Mouse (Mus musculus): ENCODE measurements around the gene Sds.
"Not testable (repeated sequence)": the region's sequence is repeated elsewhere in the genome, so short reads cannot be mapped to it uniquely, and the experiment has no call there.

The Sds gene

DNA sequence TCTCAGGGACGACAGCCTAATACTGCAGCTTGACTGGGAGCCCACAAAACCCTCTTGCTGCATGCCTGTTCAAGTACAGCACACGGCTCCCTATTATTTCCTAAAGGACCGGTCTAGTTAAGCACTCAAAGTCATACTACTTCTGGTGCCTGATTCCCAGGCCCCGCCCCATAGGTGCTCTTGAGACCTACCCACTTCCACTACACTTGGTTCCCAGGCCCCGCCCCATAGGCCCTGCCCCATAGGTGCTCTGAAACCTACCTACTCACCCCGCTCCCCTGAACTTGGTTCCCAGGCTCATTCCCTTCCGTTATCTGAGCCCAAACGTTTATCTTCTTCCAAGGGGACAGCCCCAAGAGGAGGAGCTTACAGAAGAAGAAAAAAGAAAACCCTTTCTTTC, 11.5 kb downstream of the Sds start:
- DNase-seq (ENCODE audit: low spot score in 2 of 2) = no peak

- DNase-seq (ENCODE audit: low spot score in 2 of 2) = no peak
These were observed 14.4 kb downstream of the Sds start for GRCm38 (mm10) chr5:120490679-120491192.

DNA sequence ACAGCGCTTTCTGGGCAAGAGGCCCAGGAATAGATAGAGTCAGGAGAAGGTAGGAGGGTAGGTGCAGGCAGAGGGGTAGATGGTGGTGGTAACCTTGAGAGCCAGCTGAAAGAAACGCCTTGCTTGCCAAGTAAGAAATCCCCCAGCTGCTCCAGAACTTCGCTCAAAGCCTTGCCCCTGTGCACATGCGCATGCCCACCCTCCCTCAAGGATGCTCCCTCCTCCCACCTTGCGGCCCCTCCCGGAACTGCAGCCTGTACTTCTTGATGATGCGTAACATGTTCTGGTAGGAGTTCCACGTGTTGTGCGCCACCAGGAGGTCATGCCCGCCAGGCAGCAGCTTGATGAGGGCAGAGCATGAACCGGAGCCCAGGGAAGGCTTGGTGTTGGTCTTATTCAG, 16.1 kb downstream of the Sds start:
- DNase-seq (ENCODE audit: low spot score in 2 of 2) = no peak

GRCm38 (mm10) chr5:120493440-120493839, 17.1 kb downstream of the Sds start:
- no peak for DNase-seq (ENCODE audit: low spot score in 2 of 2)

DNA sequence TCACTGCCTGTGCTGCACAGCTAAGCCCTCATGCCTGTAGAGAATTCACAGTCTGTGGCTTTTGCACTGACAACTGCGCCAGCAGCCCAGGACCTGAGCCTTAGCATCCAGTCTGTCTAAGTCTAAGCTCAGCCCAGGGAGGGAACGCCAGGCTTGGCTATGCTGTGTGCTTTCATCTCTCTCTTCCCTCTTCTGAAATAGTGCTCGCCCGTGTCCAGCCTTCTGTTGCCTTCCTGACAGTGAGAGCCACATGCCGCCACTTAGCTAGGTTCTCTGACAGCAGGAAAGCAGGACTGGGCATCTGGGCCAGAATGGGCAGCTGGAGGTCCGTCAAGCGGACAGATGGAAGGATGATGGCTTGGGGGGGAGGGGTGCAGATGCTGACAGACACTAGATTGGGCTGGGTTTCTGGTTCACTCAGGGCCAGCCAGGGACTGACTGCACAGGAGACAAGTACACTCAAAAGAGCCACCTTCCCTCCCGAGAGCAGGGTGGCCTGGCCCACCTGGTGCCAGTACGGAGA, 17.6 kb downstream of the Sds start:
- no peak for DNase-seq (ENCODE audit: low spot score in 2 of 2)

GRCm38 (mm10) chr5:120495064-120495702, 18.9 kb downstream of the Sds start:
- no peak for DNase-seq (ENCODE audit: low spot score in 2 of 2)

- peak; percentile 41 to 43 for DNase-seq (ENCODE audit: low spot score in 2 of 2)
These were observed 19.4 kb downstream of the Sds start for GRCm38 (mm10) chr5:120495703-120496226.

GRCm38 (mm10) chr5:120497071-120497470, 20.7 kb downstream of the Sds start:
- DNase-seq (ENCODE audit: low spot score in 2 of 2) = no peak

GRCm38 (mm10) chr5:120499202-120499601, 22.9 kb downstream of the Sds start:
- no peak for DNase-seq (ENCODE audit: low spot score in 2 of 2)

GRCm38 (mm10) chr5:120500609-120501008, 24.3 kb downstream of the Sds start:
- DNase-seq (ENCODE audit: low spot score in 2 of 2) = not testable (repeated sequence)

DNA sequence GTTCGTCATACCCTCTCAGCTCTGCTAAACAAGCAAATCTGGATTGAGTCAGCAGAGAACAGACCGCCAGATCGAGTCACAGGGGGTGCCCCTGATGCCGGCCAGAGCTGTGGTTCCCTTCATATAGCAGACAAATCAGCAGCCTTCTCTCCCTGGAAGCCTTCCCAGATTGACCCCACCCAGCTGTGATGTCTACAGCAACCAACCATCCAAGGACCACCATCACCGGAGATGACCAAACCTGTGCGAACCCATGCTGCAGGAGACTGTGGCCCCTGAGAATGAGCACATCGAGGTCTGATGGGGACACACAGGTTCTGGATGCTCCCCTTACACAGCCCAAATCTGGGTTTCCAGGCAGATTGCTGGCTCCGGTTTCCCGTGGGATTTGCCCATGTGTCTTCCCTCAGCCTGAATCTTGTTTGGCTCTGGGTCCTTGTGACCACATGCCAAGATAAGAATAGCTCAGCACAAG, 25.9 kb downstream of the Sds start:
- no peak for DNase-seq (ENCODE audit: low spot score in 2 of 2)

DNA sequence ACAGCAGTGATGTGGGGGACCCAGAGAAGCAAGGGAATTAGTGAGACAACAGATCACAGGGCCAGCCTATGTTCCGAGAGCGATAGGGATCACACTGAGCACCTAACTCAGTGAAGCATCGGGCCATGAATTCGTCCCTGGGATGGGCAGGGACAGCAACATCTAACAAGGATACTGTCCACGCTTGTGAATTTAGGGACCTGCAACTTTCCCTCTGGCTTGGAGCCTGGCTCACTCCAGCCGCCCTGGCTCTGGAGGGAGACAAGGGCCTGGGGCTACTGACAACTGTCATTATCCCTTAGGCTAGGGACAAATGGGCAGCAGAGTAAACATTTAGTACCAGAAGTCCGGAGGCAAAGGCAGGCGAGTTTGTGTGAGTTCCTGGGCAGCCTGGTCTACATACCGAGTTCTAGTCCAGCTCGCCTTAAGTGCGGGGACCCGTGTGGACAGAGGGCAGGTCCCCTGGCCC, 26.4 kb downstream of the Sds start:
- DNase-seq (ENCODE audit: low spot score in 2 of 2) = no peak

GRCm38 (mm10) chr5:120503144-120503795, 26.9 kb downstream of the Sds start, which contains the start of gene Plbd2:
TSS of gene Plbd2 (minus strand) at chr5:120503625.
- peak; percentile 69 to 79 for DNase-seq (ENCODE audit: low spot score in 2 of 2)

GRCm38 (mm10) chr5:120505368-120505767, 29.0 kb downstream of the Sds start:
- DNase-seq (ENCODE audit: low spot score in 2 of 2) = peak; percentile 45 to 61

DNA sequence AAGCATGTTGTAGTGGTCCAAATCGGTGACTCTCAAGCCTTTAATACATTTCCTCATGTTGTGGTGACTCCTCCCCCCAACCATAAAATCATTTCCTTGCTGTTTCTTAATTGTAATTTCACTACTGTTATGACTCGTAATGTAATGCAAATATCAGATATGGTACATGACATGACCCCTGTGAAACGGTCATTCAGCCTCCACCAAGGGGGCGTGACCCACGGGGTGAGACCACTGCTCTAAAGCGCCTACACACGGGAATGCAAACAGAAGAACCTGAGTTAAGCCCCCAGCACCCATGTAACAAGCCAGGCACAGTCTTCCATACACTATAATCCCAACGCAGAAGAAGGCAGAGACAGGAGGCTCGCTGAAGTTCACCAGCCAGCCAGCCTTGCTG, 29.5 kb downstream of the Sds start:
- no peak for DNase-seq (ENCODE audit: low spot score in 2 of 2)

DNA sequence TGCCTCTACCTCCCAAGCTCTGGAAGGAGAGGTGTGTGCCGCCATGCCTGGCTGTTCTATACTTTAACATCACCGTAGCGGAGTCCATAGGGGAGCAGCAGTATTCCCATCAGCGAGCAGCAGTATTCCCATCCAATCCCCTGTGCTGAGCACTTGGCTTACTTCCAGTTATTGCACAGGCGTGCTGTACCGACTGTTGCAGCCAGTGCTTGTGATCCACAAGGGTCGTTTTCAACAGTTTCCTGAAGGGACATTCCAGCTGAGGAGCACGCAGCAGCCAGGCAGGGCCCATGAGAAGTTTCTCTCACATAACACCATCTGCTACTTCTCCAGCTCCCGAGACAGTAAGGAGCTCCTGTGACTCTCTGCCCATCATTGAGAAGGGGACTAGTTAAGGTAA, 30.2 kb downstream of the Sds start:
- no peak for DNase-seq (ENCODE audit: low spot score in 2 of 2)

- DNase-seq (ENCODE audit: low spot score in 2 of 2) = no peak
These were observed 31.0 kb downstream of the Sds start for GRCm38 (mm10) chr5:120507311-120507710.

DNA sequence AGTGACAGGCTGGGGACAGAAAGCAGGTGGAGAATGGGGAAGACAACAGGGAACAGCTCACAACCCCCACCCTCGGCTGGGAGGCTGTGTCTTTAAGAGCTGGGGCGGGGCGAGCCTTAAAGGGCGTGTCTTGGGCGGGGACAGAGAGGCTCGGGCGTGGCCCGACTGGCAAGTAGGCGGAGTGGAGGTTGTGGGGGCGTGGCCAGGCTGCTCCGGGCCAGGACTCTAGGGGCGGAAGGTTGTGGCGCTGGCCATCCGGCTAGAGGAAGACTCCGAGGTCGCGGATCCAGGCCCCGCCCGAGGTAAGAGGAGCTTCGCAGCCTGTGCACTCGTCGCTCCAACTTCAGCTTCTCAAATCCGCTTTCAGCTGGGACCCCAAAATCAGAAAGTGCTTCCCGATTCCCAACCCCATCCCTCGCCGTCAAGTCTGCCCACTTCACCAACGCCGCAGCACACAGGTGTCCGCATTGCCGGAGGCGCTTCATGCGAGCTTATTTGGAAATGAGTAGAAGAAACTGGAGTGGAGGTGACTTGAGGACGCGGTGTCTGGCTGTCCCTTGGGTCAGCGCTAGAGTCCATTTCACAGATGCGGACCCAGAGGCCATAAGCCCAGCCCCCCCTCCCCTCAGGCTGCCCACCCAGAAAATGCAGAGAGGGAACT, 34.8 kb downstream of the Sds start, which contains the start of gene Slc8b1:
Gene Slc8b1 (plus strand): TSS at position 187 of the 661 bp plus-strand sequence.
- DNase-seq (ENCODE audit: low spot score in 2 of 2) = peak; percentile 94 to 95

DNA sequence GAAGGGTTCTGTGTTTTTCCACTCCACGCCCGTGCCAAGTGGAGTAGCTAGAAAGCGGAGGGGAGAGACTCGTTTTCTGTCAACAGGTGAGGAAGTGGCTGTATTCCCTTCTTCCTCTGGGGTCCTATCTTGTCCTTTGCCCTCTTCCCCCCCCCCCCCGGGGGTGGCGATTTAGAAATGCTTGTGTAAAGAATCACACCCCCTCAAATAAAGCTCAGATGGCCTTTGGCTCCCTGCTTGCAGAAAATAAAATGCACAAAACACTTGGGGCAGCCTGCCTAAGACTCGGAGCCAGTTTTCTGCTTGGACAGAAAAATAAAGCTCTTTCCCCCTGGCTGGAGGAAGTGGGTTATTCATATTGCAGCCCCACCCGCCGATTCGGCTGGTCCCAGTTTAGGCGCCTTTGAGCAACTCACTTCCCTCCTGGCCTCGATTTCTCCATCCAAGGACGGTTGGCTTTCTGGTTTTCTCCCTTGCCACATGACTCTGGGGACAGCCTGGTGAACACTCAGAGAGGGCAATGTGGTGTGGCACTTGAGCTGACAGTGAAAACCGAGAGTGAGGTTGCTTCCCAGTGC, 35.4 kb downstream of the Sds start:
- peak in 1 of 2 experiments; percentile 46 for DNase-seq (ENCODE audit: low spot score in 2 of 2)

GRCm38 (mm10) chr5:120512911-120513555, 36.7 kb downstream of the Sds start:
- DNase-seq (ENCODE audit: low spot score in 2 of 2) = no peak
